Mouse (Mus musculus) heart, adult 18-20 months (tissue): ENCODE data around the gene Med10. TPM values are rescaled to one million over a fixed set of nuclear protein-coding genes. Genes with fewer than 3 reads are reported as not detected.
A peak's percentile ranks its signal among the peaks of the same experiment; 100 is the strongest.

ENCODE experiments used
- DNase-seq, 2 experiments: peaks; one replicate each; pipeline ENCODE4 v3.0.0; 2021 to 2022; ENCODE audit warnings: mixed read lengths in 1 of 2
- long read RNA-seq, 2 experiments: library from polyadenylated mRNA; stranded (forward); transcript quantifications; one replicate each; pipeline ENCODE4 v2.0.0; 2021
- total RNA-seq, 2 experiments: library from RNA; stranded (reverse); gene quantifications; 2 replicates each; pipeline ENCODE4 v1.2.3; 2021

Gene Med10
- total RNA-seq, result 10 to 100 TPM; 27.1 to 27.7 TPM
- long read RNA-seq, experiment 1, full-length matches to known transcripts, result 36 of 38 reads
- long read RNA-seq, experiment 1, partial matches to known transcripts, result 0 of 38 reads
- long read RNA-seq, experiment 1, other reads (novel, unspliced or antisense), result 2 of 38 reads
- long read RNA-seq, experiment 2, transcript Med10-201 (4 exons, 913 nt), result major isoform, 16 of 19 reads
- long read RNA-seq, experiment 2, partial matches to known transcripts, result 2 of 19 reads
- long read RNA-seq, experiment 2, other reads (novel, unspliced or antisense), result 1 of 19 reads

GRCm38 (mm10) chr13:69802095-69802494, at the start of gene Med10:
Med10 (plus strand) TSS chr13:69802395.
- no peak for DNase-seq

GRCm38 (mm10) chr13:69752875-69753274, 49.3 kb upstream of the Med10 start:
- DNase-seq, result no peak

GRCm38 (mm10) chr13:69758979-69759378, 43.2 kb upstream of the Med10 start:
- no peak for DNase-seq

- peak; percentile 75 to 82 for DNase-seq
Observed at GRCm38 (mm10) chr13:69761393-69761792, 40.8 kb upstream of the Med10 start.

- DNase-seq, result no peak
Observed at GRCm38 (mm10) chr13:69764646-69765045, 37.5 kb upstream of the Med10 start.

- no peak for DNase-seq
Observed at GRCm38 (mm10) chr13:69768152-69768551, 34.0 kb upstream of the Med10 start.

- DNase-seq, result no peak
Observed at GRCm38 (mm10) chr13:69770538-69771456, 31.4 kb upstream of the Med10 start.

GRCm38 (mm10) chr13:69772358-69772757, 29.8 kb upstream of the Med10 start:
- DNase-seq, result no peak

- no peak for DNase-seq
Observed at GRCm38 (mm10) chr13:69778221-69778620, 24.0 kb upstream of the Med10 start.

GRCm38 (mm10) chr13:69788704-69789103, 13.5 kb upstream of the Med10 start:
- DNase-seq, result no peak

- no peak for DNase-seq
Observed at GRCm38 (mm10) chr13:69791814-69792213, 10.4 kb upstream of the Med10 start.

- no peak for DNase-seq
Observed at GRCm38 (mm10) chr13:69792541-69793009, 9.6 kb upstream of the Med10 start.

GRCm38 (mm10) chr13:69794808-69795207, 7.4 kb upstream of the Med10 start:
- no peak for DNase-seq

GRCm38 (mm10) chr13:69809681-69810611, 7.8 kb downstream of the Med10 start:
- DNase-seq, result peak; percentile 87 to 93

- no peak for DNase-seq
Observed at GRCm38 (mm10) chr13:69810936-69811680, 8.9 kb downstream of the Med10 start.

GRCm38 (mm10) chr13:69813870-69814269, 11.7 kb downstream of the Med10 start:
- no peak for DNase-seq

- DNase-seq, result no peak
Observed at GRCm38 (mm10) chr13:69818306-69818705, 16.1 kb downstream of the Med10 start.

GRCm38 (mm10) chr13:69821169-69821822, 19.1 kb downstream of the Med10 start:
- DNase-seq, result no peak

GRCm38 (mm10) chr13:69823920-69824637, 21.9 kb downstream of the Med10 start:
- DNase-seq, result no peak
